Mouse (Mus musculus): ENCODE results near the gene Atp2b4. TPM values are rescaled to one million over a fixed set of nuclear protein-coding genes. Genes with fewer than 3 reads are reported as not detected.

The Atp2b4 gene
- 100 to 1,000 TPM; 237 to 245 TPM for total RNA-seq (2021)
- long read RNA-seq, experiment 1, partial matches to known transcripts: 1 of 23 reads
- long read RNA-seq, experiment 1, other reads (novel, unspliced or antisense): 22 of 23 reads
- long read RNA-seq, experiment 2, partial matches to known transcripts: 3 of 26 reads
- long read RNA-seq, experiment 2, other reads (novel, unspliced or antisense): 23 of 26 reads

DNA sequence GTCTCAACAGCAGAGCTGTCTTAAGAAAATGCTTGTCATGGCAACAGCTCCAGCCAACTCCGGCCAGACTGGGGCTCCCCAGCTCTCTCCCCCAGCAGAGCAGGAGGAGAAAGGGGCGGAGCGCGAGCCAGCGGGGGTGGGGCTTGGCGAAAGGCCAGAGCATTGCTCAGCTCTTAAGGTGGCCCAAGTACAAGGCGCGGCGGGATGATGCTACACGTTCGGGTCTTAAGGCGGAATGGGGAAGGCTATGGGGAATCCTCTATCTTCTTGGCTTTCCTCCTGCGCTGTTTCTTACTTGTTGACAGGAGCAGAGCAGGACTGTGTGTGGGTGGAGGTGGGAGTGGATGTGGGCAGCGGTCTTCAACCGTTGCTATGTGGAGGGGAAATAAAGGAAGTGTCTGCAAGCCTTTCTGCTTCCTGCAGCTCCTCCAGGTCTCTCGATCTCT is at the start of gene Atp2b4:
Gene Atp2b4 (minus strand): TSS at position 94 of the 446 bp plus-strand sequence.
- intact Hi-C loops (cut with DNase I): loop anchor here (5.0 kb wide), 1 partner anchor 96 kb away; no protein-coding TSS in a partner anchor
- peak; percentile 96 to 97 for DNase-seq (ENCODE audit: low spot score in 2 of 2)

DNA sequence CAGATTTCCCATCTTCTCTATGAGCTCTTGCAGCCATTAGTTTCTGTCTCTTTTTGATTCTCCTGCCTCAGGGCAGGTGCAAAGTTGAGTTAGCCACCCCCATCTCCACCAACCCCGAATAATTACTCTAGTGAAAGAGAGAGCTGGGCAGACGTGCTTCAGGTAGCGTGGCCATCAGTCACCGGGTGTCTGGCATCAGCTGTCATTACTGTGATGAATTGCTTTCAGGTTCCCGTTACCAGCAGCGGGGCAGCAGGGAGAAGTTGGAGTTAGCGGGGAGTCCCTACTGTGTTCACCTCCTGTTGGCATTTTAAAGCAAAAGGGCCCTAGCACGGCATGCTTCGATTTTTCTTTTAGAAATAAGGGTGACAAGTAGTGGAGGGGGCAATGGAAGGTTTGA is 43.9 kb upstream of the Atp2b4 start:
- DNase-seq (ENCODE audit: low spot score in 2 of 2): no peak
- intact Hi-C loops (cut with DNase I): no loop called here

DNA sequence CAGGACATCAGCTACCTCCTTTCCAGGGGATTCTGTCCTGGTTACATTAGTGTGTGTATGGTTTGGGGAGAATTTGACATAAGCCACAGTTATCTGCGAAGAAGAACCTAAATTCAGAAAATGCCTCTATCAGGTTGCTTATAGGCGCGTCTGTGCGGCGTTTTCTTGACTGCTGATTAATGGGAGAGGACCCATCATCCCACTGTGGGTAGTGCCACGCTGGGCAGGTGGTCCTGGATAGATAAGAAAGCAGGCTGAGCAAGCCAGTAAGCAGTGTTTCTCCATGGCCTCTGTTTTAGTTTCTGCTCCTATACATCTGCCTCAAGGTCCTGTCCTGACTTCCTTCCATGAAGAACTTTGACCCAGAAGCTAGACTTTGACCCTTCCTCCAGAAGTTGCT is 43.1 kb upstream of the Atp2b4 start:
- intact Hi-C loops (cut with DNase I): no loop called here
- no peak for DNase-seq (ENCODE audit: low spot score in 2 of 2)

DNA sequence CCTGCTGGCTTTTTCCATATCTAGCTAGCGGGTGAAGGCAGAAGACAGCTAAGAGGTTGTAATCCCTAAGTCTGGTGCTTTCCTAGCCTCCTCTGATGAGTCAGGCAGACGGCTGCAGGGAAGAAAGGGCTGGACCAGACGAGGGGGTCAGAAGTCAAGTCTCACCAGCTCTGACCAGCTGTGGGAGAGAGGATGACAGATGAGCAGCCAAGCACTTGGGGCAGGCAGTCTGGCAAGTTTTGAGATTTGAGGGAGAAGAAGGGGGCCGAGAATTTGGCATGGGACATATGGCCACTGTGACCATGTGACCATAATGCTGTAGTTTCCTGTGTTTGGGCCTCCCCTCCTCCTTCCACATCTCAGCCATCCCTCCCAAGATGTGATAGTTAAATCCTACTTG is 42.5 kb upstream of the Atp2b4 start:
- DNase-seq (ENCODE audit: low spot score in 2 of 2): no peak
- intact Hi-C loops (cut with DNase I): no loop called here

DNA sequence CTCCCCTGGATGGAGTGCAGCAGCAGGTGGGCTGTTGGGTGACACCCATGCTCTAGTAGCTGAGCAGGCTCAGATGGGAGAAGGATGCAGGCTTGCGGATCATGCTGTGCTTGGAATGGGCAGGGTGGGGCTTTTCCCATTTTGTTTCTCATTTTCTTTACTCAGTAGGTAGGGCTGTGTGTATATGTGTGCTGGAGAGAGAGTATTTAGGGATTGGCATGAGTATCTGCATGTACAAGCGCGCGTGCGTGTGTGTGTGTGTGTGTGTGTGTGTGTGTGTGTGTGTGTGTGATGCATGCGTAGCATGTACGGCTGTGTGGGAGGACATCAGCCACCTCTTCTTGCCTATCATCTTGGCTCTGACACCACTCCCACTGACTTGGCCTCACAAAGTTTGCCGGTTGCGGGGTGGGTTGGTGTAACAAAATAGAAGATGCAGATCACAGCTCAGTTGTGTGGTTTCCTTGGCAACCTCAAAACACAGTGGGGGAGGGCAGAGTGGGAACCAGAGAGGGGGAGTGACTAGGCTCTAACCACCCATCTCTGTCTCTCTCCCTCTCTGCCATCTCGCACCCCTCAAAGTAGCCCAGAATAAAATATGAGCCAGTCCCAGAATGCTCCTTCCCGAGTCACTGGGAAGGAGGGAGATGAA is 41.4 kb upstream of the Atp2b4 start:
- intact Hi-C loops (cut with DNase I): no loop called here
- peak; percentile 78 to 94 for DNase-seq (ENCODE audit: low spot score in 2 of 2)

DNA sequence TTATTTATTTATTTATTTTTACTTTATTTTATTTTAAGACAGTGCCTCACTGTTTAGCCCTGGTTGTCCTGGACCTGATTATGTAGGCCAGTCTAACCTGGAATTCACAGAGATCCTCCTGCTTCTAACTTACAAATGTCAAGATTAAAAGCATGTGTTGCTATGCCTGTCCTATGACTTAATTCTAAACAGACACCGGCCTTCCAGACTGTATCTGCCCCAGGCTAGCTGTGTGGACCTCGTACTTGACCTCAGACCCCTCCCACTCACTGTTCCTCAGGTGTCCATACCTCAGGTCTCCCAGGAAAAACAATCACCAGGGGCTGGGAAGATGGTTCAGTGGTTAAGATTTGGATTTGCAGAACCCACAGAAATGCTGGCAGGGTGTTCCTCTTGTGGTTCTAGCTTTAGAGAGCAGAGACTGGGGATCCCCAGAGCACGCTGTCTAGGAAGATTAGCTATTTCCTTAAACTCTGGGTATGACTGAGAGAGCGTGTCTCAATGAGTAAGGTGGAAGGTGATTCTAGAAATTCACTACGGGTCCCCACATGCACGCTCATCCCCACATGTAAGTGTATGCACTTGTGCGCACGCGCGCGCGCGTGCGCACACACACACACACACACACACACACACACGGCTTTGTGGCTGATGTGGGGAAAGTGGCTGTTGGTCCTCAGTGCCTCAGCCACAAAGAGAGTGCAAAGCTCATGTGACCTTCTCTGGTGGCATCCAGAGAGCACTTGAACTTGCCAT is 40.5 kb upstream of the Atp2b4 start:
- no peak for DNase-seq (ENCODE audit: low spot score in 2 of 2)
- intact Hi-C loops (cut with DNase I): no loop called here

DNA sequence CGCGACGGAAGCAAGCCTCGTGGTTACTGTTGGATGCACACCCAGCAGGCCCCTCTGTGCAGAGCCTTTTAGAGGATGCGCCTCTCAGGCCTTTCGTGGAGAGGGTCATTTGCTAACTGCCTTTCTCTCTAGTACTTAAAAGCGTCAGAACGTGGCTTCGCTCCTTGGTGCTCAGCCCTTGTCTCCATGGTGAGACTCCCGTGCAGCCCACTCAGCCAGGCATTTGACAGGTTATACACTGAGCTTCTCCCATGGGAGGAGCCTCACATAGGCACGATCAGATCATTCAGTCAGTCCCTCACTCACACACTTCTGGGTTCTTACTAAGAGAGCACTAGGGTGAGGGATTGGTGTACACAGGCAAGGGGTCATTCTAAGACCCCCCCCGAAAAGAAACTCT is 39.7 kb upstream of the Atp2b4 start:
- intact Hi-C loops (cut with DNase I): no loop called here

DNA sequence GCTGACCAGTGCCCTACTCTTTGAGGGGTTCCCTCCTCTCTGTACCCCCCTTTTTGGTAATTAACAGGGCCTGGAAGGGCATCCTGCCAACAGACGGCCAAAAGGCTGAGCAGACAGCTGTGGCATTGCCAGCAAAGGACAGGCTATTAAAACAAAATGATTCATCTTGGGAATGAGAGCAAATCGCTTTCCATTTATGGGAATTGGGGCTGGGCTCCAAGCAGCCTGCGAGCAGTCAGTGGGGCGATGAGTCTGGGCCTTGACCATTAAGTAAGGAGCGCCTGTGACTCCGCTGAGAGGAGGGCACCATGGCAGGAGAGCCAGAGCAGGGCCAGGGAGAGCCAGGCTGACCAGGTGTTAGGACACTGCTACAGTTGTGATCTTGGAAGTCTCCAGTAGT is 33.5 kb upstream of the Atp2b4 start:
- intact Hi-C loops (cut with DNase I): no loop called here
- no peak for DNase-seq (ENCODE audit: low spot score in 2 of 2)

More for the DNA sequence above, 39.7 kb upstream of the Atp2b4 start:
- DNase-seq (ENCODE audit: low spot score in 2 of 2): peak in 1 of 2 experiments; percentile 58

DNA sequence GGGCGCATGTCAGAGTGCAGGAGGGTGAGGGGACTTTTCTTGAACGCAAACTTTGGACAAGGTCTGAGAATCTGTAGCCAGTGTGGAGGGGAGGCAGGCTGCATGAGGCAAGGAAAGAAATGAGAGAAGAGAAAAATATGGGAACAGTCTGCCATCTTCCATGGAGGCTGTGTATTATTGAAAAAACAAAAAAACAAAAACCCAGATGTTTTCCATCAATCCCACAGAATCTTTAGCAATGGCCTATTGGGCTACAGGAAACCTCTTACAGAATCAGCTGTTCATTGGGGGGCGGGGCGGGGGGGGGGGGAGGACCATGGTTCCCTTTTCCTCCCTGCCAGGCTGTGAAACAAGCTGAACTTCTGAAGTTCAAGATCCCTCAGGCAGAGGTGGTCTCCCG is 31.9 kb upstream of the Atp2b4 start:
- no peak for DNase-seq (ENCODE audit: low spot score in 2 of 2)
- intact Hi-C loops (cut with DNase I): no loop called here

DNA sequence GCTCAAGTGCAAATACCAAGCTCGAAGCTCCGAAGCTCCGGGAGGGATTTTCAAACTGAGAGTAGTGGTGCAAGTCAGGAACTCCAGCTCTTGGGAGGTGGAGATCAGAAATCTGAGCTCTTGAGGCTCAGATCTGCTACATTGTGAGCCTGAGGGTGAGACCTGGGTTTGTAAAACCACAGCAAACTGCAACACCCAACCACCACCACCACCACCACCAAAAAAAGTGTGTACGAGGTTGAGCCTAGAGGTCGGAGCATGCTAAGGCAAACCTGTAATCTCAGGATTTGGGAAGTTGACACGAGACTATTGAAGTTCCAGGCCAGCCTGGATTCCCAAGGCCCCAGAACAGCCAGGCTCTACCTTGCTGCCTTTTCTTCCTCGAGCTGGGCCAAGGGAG is 25.4 kb upstream of the Atp2b4 start:
- no peak for DNase-seq (ENCODE audit: low spot score in 2 of 2)
- intact Hi-C loops (cut with DNase I): no loop called here

DNA sequence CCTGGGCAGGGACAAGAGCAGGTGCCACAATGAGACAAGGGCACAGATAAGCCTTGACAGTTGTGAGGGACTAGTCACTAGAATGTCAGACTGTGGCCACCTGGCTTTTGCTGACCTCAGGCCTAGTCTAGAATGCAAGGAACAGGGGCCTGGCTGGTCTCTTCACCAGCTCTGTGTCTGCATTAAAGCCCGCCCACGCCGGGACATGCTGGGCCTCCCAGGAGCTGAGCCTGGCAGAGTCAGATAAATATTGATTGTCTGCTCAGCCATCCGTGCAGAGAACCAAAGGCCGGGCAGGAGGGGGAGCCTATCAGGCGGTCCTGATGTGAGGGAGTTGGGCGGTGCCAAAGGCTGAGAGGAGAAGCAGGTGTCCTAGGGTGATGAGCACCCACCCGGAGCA is 24.7 kb upstream of the Atp2b4 start:
- intact Hi-C loops (cut with DNase I): no loop called here
- DNase-seq (ENCODE audit: low spot score in 2 of 2): no peak

DNA sequence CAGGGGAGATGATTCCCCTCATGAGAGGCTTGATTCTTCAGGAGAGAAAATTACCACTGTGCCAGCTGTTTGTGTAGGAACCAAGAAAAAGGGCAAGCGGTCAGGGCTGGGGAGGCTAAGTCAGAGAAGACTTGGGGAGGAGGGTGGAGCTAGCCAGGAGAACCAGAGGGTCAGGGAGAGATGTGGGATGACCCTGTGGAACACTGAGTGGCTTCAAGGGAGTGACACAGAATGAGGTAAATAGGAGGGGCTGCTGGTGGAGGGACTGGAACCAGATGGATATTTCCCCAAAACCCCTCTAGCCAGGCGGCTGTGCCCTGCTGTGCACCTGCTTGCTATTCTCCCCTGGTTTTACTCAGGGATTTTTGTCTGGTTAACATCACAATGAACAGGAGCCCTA is 24.3 kb upstream of the Atp2b4 start:
- DNase-seq (ENCODE audit: low spot score in 2 of 2): no peak
- intact Hi-C loops (cut with DNase I): no loop called here

DNA sequence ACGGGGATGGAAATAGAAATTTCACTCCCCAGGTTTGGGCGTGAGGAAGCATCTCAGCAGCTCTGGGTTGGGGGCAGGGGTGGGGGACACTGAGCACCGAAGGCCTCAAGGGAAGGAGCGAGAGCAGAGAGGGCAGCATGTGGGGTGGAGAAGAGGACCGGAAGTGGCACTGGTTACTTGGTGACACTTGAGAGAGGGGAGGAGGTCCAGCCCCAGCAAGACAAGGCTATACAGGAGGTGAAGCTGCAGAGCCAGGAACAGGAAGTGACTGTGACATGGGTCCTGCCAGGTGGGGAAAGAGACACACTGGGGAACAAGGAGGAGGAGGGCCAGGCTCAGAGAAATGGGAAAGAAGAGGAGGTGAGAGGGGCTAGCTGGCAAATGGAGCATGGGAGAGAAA is 20.3 kb upstream of the Atp2b4 start:
- intact Hi-C loops (cut with DNase I): no loop called here
- DNase-seq (ENCODE audit: low spot score in 2 of 2): no peak

DNA sequence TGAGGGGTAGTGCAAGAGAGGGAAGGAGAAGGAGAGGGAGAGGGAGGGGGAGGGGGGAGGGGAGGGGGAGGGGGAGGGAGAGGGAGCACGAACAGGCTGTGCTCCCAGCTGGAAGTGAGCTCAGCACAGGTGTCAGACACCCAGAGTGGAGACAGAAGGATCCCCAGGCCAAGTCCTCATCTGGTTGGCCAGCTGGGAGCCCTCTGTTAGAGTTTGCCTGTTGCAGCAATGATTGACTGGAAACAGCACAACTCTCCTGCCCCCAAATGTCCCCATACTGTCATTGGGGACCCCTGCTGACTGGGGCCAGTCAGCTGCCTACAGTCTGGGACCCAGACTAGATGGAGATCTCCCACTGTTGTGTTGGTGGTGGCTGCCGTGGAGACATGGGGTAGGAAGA is 19.3 kb upstream of the Atp2b4 start:
- intact Hi-C loops (cut with DNase I): no loop called here
- DNase-seq (ENCODE audit: low spot score in 2 of 2): no peak

DNA sequence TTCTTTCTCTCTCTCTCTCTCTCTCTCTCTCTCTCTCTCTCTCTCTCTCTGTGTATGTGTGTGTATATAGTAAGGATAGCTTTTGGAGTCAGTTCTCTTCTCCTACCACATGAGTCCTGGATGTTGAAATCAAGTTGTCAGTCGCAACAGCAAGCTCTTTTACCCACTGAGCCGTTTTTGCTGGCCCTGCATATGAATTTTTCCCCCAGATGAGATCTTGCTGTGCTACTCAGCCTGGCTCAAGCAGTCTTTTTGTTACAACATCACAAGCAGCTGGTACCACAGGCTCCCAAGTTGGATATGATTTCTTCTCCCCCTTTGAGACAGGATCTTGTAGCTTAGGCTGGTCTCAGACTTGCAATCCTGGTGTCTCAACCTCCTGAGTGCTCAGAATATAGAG is 17.7 kb upstream of the Atp2b4 start:
- DNase-seq (ENCODE audit: low spot score in 2 of 2): no peak
- intact Hi-C loops (cut with DNase I): no loop called here

DNA sequence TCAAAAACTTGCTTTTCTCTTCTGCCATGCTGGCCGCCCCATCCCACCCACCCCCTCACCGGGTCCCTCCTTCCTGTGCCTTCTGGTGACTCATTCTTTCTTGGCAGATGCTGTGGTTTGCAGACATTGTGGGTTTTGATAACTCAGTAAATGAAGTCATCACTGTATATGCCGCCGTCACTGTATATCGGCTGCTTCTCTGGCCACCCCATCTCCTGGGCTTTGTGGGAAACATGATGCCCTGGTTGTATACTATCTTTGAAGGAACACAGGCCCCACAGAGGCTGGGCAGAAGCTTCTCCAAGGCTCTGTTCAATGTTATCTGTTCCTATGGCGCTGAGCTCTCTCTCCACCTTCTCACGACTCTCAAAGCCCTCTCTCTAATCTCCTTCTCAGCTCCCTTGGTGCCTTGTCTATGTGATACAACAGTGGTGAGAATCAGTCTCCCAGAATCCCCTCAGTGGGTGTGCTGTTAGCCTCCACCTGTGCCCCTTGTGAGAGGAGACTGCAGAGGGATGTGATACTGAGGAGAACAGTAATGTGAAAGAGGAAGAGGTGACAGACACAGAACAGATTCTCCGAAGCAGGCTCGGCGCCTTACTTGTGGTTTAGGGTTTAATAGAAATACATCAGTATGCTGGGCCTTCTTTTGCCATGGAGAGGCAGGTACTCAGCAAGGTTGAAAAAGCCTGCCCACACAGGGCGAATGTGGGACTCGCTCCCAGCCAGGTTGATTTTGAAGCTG is 15.1 kb upstream of the Atp2b4 start:
- DNase-seq (ENCODE audit: low spot score in 2 of 2): peak in 1 of 2 experiments; percentile 48
- intact Hi-C loops (cut with DNase I): no loop called here

DNA sequence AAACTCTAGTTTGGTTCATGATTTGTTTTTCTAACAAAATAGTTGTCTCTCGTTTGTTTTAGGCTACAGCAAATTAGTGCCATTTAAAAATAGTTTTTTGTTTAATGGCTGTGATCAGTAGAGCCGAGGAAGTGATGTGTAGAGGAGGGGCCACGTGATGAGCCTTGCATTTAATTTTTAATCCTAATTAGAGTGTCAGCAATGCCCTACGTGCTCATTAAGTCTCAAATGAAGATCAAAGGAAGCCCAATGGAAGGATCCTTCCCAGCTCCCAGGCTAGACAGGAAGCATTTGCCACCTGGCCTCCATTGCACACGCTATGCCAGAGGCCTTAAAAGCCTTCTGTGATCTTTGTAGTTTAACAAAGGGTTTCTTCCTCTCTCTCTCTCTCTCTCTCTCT is 8.5 kb upstream of the Atp2b4 start:
- DNase-seq (ENCODE audit: low spot score in 2 of 2): no peak
- intact Hi-C loops (cut with DNase I): no loop called here

DNA sequence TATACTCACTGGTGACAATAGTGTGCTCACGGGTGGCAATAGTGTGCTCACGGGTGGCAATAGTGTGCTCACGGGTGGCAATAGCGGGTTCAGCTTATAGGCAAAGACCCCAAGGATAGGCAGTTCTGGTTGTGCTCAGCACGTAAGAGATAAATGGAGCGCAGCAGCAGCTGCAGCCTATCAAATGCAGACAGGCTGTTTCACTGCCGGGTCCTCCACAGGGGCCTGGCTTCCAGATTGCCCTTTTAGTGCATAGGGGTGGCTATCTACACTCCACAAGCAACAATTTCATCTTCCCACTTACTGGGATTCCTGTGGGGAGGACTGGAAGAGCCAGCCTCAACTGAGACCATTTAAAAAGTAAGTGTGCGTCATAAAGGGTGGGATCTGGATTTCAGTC is 7.2 kb upstream of the Atp2b4 start:
- DNase-seq (ENCODE audit: low spot score in 2 of 2): no peak
- intact Hi-C loops (cut with DNase I): no loop called here

DNA sequence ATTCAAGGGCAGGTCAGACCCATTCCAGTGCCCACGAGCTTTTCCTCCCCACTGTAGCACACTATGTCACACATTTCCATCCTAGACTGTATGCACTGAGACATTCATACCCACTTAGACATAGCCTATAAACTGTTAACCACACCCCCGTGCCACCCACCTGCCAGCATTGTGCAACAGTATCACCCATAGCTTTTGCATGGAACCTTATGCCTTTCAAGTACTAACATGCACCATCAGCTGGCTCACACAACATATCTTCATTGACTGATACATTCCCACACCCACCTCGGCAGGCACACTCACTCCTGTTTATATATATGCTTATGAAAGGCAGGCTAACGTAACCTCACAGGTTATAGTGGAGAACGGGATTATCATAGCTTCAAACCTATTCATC is 902 bp upstream of the Atp2b4 start:
- DNase-seq (ENCODE audit: low spot score in 2 of 2): no peak
- intact Hi-C loops (cut with DNase I): loop anchor here (5.0 kb wide), 1 partner anchor 96 kb away; no protein-coding TSS in a partner anchor

DNA sequence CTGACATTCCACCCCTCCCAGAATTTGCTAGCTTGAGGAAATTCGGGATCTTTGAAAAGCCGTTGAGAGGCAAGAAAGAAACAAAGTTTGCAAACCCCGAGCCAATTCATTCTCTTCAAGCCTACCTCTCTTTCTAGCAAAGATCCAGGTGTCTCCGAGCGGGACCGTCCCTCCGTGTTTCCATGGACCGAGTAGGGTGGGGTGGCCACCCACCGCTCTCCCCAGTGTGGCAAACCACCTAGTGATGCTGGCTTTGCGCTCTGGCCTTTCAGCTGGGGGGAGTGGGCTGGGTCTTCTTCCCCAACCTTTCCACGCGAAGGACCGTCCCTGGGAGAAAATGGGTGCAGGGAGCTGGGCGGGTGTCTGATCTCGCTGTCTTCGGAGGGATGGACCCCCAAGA is 329 bp downstream of the Atp2b4 start:
- intact Hi-C loops (cut with DNase I): loop anchor here (5.0 kb wide), 1 partner anchor 97 kb away; no protein-coding TSS in a partner anchor
- DNase-seq (ENCODE audit: low spot score in 2 of 2): peak in 1 of 2 experiments; percentile 12
